Mouse (Mus musculus) layer of hippocampus, adult 8-10 months (tissue): ENCODE measurements around the gene Cul3. TPM values are rescaled to one million over a fixed set of nuclear protein-coding genes. Genes with fewer than 3 reads are reported as not detected.
"Not testable (repeated sequence)": the region's sequence is repeated elsewhere in the genome, so short reads cannot be mapped to it uniquely, and the experiment has no call there.

Experiments used
- DNase-seq, 2 experiments: peaks; one replicate each; pipeline ENCODE4 v3.0.0; 2022; ENCODE audit warnings: low spot score in 2 of 2
- total RNA-seq, 4 experiments: library from RNA; stranded (reverse); gene quantifications; 2 replicates each; pipeline ENCODE4 v1.2.4; 2022

The Cul3 gene
- total RNA-seq = 100 to 1,000 TPM; 112 to 143 (median 124) TPM

DNA sequence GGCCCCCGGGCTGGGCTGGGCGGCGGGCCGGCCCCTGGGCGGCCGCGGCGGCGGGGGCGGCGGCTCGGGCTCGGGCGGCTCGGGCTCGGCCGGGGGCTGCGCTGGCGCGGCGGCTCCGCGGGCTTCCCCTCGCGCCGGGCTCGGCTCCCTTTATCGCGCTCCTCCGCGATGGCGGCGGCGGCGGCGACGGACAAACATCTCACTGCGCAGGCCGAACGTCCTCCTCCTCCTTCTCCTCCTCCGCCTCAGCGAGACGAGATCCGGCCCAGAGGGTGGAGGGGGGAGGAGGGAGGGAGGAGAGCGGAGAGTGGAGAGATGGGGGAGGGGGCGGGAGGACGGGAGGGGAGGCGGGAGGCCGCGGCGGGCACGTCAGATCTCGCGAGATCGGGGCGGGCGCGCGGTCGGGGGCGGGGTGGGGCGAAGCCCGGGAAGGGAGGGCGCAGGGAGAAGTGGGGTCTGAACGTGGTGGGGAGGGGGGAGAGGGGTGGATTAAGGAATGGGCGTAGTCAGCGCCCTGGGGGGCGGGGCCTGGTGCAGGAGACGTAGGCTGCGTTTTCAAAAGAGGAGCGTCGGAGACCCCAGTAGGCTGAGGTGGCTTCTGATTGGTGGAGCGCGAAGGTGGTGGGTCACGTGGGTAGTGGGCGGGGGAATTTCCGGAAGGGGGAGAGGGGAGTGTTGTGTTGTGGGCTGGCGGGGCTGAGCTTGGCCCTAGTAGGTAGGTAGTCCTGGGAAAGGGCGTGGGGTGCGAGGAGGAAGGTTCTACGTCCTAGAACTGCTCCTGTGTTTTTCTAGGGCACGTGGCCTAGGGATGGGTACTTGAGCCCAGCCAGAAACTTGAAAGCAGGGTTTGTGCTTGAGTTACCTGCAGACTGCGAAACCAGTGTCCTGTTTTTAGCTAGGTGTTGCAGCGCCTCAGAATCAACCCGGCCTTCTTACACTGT lies at the start of gene Cul3:
Cul3 (minus strand) TSS at position 45 of the 941 bp plus-strand sequence.
- peak; percentile 92 to 94 for DNase-seq

DNA sequence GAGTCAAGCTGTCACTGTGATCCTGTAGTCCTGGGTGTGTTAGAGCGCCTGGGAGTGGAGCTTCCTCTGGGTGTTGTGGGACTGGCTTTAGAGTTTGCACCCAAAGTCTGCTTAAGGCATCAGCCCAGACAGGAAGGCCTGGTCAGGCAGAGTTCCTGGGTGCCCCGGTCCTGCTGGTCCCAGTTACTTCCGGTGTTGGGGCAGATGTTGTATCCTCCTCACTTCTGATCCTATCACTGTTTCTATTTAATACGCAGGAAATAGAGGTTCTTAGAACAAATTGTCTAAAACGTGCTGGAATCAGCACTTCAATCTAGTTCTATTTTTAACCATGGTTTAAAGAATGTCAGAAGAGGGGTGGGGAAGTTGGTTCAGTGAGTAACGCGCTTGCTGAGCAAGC lies 49.2 kb upstream of the Cul3 start:
- DNase-seq = no peak

DNA sequence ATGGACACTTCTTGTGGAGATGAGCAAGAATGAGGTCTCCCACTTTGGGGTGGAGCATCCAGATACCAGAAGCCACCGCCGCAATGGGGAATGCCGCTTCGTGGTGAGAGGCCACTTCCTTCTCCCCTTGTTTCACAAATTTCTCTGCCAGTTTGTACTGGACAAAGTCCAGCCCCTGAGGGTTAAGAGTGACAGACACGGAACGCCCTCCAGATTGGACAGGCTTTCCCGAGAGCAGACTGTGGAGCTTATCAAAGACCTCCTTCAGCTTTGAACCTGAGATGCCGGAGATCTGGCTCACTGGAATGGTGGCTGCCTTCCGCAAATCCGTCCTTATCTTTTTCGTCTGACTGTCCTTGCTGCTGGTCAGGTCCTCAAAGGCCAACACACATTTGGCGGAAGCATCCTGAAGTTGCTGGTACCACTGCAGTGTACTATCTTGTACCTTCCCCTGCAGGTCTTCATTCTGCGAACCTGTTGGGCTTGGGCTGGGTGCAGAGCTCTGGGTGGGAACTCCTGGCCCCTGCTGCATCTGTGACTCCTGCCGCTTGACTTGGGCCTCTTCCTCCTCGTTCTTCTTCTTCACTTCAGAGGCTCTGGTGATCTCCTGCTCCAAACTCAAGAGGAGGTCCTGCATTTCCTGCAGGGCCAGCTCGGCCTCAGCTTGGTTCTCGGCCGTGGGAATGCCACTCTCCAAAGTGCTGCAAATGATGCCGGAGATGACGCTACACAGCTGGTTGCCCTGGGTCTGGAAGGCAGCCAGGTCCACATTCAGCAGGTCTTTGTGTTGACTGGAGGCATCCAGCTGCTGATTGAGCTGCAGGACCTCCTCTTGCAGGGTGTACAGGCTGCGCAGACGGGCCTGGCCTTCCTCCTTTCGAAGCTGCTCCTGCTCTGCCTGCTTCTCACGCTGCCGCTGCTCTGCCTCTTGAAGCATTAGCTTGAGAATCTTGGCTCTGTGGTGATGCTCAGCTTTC lies 43.6 kb upstream of the Cul3 start:
- DNase-seq = no peak

DNA sequence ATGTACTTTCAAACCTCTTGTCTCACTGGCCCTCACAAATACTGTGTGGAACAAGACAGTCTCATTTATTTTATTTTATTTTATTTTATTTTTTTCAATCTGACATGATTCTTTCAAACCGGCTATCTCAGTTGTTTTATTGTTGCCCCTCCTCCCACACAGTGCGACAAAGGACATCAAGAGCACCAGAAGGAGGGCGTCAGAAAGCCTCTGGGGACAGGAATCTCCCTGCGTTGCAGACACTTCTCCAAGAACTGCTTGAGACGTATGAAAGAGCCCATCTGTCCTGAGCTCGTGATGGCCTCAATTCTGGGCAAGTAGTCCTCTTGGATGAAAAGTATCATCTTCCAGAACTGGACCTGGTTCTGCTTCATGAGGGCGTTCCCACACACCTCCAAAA lies 42.6 kb upstream of the Cul3 start:
- DNase-seq = no peak

DNA sequence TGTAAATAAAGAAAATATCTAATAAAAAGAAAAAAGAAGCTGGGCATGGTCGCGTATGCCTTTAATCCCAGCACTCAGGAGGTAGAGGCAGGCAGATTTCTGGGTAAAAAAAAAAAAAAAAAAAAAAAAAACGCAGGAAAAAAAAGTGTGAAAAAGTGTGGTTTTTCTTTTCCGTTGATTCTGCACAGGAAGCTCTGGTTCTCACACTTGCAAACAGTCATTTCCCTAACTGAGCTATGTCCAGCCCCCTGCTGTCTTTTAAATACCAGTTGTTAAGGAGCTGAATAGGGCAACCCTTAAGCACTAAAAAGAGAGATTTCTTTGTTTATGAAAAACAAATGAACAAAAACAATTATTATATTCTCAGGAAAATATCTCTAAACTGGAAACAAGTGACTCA lies 41.0 kb upstream of the Cul3 start:
- DNase-seq = no peak

DNA sequence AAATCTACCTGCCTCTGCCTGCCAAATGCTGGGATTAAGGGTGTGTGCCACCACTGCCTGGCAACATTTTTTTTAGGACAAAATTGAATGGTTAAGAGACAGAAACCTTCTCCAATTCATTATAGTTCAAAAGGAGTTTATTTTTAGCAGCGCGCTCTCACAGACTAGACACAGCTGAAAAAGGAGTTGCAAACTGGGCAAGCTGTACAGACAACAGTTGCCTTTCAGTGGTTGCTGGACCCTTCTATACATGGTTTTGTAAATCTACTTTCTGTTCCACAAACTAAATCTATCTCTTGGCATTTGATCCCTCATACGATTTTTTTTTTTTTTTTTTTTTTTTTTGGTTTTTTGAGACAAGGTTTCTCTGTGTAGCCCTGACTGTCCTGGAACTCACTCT lies 31.7 kb upstream of the Cul3 start:
- DNase-seq = no peak

DNA sequence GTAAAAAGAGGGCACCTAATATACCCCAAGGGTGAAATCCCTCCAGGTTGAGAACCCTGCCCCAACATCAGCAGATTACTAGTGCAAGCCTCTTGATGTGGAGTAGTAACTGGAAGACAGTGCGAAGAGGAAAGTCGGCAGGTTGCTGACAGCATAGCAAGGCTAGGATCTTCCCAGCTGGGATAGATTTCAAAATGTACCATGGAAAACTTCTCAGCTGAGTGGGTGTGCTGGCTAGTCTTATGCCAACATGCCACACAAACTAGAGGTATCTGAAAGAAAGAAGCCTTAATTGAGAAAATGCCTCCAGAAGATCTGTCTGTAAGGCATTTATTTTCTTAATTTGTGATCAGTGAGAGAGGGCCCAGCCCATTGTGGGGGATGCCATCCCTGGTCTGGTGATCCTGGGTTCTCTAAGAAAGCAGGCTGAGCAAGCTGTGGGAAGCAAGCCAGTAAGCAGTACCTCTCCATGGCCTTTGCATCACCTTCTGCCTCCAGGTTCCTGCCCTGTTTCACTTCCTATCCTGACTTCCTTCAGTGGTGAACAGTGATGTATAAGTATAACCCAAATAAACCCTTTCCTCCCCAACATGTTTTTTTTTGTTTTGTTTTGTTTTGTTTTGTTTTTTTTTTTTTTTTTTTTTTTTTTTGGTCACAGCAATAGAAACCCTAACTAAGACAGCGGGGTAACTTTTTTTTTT lies 31.1 kb upstream of the Cul3 start:
- DNase-seq = no peak

DNA sequence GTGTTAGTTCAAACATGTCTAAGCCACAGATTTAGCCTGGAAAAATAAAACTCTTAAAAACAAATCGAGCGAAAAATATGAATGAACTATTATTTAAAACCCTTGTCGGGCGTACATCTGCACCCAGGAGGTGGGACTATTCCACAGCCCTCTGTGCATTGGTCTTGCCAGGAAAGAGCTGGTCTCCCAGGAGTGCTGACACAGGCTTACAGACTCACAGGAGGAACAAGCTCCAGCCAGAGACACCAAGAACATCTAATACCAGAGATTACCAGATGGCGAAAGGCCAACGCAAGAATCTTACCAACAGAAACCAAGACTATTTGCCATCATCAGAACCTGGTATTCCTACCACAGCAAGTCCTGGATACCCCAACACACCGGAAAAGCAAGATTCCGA lies 23.2 kb upstream of the Cul3 start:
- no peak for DNase-seq

DNA sequence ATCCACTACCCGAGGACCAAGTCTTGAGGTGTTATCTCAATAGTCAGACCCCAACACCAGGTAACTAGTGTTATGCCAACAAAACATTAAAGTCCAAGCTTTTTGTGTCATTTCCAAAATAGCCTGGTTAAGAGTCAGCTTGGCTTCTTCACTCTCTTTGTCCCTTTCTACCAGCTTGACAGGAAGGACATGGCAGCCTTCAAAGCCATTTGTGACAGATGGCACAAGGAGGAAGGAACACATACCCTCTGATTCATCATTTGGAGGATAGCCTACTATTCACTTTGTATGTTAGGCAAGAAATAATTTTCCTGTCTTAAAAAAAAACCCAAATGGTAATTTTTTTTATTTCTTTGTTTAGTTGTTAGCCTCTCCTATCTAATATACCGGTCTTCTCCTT lies 22.7 kb upstream of the Cul3 start:
- DNase-seq = no peak

DNA sequence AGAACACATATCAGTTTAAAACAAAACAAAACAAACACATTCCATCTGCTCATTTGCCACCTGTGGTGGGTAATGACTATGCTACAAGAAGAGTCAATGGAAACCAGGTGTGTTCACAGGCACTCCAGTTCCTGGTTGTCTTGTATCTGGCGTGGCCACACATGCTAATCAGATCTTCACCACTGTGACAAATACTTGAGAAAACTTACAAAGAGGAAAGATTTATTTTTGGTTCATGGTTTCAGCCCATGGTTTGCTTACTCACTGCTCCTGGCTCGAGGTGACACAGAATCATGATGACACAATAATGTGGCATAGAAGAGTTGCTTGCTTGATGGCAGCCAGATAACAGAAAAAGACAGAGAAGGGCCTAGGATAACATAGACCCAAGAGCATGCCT lies 22.1 kb upstream of the Cul3 start:
- DNase-seq = no peak

DNA sequence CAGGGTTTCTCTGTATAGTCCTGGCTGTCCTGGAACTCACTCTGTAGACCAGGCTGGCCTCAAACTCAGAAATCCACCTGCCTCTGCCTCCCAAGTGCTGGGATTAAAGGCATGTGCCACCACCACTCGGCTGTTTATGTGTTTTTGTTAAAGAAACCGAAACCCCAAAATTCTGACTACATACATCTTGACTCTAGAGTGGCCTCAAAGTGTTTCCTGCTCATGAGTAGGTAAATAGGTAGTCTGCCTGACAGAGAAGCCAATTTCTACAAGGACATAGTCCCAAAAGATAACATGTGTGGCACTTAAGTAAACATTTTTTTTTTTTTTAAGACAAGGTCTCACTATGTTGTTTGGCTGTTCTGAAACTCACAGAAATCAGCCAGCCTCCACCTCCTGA lies 21.5 kb upstream of the Cul3 start:
- not testable (repeated sequence) for DNase-seq

DNA sequence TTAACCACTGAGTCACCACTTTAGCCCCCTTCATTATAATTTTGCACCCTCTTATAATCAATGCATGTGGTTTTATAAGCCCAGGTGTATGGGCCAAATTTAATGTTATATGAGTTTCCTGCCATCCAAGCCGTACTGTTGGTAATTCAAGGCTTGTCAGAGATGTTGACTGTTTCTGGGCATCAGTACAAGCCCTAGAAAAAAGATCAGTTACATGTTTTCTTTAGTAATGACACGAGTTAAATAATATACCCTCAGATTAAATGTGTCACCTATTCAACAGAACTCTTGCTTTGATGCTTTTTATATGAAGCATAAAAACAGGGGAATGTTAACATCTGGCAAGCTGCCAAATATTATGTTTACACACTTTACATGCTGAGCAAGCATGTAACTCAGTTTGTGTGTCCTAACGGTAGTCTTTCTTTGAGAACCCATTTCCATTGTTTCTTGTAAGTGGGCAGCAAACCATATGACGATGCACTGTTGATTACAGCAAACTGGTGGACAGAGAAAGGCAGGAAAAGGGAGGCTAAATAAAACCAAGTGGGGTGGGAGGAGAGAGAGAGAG lies 19.8 kb upstream of the Cul3 start:
- no peak for DNase-seq

DNA sequence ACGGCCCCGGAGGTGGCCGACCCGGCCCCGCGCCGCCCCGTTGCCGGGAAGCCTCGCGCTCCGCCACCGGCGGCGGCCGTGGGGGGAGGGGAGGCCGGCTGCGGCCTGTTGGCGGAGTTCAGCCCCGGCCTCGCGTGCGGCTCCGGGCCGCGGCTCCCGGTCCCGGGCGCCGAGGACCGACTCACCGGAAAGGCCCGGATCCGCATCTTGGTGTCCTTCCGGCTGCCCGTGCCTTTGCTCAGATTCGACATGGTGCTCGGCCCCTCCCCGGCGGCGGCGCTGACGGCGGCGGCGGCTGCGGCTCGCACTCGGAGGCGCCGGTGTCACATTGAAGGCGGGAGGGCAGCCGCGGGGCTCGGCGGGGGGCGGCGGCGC lies 232 bp downstream of the Cul3 start:
- DNase-seq = peak; percentile 28 to 58

DNA sequence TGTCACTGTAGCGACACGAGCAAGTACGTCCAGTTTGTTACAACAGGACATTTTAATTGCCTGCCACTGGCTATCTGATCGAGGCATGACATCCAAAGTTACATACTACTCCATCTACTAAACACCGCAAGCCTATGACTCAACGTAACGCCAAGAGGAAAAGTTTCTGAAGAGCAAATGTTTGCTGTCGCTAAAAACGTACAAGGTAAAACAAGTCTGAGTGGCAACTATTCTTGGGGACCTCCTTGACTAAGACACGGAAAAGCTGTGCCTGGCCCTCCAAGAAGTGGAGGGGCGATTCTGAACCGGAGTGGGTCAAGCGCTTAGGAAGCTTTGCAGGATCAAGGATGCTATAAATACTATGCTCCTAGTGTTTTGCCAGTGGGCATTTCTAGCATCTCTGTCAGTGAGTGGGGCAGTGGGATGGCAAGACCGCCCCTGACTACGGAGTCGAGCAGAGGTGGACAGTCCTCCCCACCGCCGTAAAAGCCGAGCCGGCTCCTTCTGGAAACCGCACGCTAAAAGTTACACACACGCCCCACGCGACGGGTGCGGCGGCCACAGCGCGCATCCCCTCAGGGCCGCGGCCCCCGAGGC lies 757 bp downstream of the Cul3 start:
- DNase-seq = peak in 1 of 2 experiments; percentile 13

DNA sequence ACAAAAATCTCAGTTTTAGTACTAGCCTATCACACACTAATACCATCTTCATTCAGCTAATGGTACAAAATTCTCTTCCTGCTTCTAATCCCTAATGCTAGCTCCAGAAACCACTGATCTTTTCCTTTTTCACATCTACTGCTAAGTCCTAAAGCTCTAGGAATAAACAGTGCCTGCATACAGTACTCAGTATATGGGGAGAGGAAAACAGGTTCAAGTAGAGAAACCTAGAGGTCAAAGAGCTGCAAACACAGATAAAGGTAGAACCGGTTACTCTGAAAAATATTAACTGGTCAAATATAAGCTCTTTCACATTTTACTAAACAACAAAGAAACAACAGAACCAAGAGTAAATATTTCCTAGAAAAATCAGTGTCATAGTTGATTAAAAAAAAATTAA lies 1.9 kb downstream of the Cul3 start:
- DNase-seq = no peak

DNA sequence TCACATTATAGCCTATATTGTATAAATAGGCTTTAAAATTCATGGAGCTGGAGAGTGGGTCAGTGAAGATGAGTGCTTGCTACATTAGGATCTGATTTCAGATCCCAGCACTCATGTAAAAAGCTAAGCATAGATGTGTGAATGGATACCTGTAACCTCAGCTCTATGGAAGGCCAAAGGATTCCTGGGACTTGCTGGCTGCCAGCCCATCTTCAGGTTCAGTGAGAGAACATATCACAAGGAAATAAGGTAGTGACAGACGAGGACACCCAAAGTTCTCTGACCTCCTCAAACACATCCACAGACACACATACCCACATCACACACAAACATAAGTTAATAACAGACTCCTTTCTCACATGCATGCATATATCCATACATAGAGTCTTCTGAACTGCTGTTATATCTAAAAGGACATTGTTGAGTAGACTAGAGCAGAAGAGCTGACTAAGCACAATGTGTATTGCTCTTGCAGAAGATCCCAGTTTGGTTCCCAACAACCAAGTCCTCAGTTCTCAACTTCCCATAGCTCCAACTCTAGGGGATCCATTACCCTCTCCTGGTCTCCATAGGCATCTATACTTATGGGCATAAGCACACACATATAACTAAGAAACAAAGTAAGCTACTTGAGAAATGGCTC lies 4.4 kb downstream of the Cul3 start:
- DNase-seq = no peak

DNA sequence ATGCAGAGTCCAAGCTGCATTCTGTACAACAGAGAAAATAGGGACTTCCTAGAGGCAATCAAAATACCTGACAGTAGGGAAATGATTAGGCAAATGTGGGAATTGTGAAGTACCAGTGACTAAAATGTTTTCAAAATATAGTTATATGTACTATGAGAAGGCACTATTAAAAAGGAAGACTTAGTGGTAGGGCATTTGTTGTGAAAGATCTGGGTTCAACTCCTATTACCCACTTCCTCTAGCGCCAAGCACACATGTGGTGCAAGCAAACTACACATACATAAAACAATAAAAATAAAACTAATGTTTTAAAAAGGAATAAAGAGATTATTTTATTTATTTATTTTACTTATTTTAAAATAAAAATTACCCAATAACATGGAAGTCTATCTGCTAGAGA lies 5.2 kb downstream of the Cul3 start:
- DNase-seq = no peak

DNA sequence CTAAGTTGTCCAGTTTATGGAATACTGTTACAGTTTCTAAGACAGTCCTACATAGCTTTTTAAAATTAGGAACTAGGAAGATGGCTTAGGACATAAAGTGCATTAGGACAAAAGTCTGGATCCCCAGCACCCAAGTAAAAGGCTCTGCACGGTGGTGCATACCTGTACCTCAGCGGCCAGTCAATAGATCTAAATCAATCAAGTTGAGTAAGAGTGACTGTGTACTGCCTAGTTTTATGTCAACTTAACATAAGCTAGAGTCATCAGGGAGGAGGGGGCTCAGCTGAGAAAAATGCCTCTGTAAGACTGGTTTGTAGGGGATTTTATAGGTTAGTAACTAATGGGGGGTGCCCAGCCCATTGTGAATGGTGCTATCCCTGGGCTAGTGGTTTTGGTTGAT lies 9.3 kb downstream of the Cul3 start:
- DNase-seq = no peak

DNA sequence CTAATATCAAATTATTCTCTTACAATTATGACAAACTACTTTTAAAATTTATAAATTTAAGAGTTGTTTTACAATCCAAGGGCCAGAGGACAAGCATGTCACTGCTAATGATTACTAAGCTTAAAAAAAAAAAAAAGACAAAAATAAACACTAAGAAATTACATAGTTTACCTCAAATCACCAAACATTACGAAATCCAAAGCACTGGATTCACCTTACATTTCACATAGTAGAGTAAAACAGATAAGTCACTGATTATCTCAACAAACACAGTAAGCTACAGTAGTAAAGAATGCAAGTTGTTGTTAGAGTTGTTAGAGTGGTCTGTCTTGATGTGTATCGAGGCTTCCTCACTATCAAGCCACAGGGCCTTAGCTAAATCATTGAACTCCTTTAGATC lies 14.5 kb downstream of the Cul3 start:
- DNase-seq = no peak

DNA sequence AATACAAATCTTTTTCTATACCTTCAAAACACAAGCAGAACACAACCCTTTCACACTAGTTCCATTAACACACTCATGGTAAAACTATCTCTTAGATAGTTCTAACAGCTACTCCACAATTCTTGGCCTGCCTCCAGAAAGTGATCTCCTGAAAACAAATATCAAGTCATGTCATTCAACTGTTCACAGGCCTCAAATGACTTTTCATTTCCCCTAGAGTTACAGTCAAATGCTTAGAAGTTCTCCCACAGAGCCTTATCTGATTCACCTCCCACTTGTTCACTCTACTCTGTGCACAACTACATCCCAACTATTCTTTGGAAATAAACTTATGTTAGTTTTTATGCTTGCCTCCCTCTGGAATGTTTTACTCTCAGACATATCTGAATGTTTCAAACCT lies 15.9 kb downstream of the Cul3 start:
- no peak for DNase-seq
